Mouse (Mus musculus): Measurements from ENCODE around the gene Hddc3.
"Not testable (repeated sequence)": the region's sequence is repeated elsewhere in the genome, so short reads cannot be mapped to it uniquely, and the experiment has no call there.

The Hddc3 gene

GRCm38 (mm10) chr7:80369967-80370431 lies 27.1 kb downstream of the Hddc3 start:
- no peak for DNase-seq (ENCODE audit: low spot score in 2 of 2)

- peak; percentile 91 for DNase-seq (ENCODE audit: low spot score in 2 of 2)
Observed at GRCm38 (mm10) chr7:80370649-80371040, 27.7 kb downstream of the Hddc3 start.

- DNase-seq (ENCODE audit: low spot score in 2 of 2), result peak; percentile 86
Observed at GRCm38 (mm10) chr7:80371041-80371751, 28.3 kb downstream of the Hddc3 start, which contains the start of gene Man2a2. TSS of gene Man2a2 (minus strand) at chr7:80371375.

- no peak for DNase-seq (ENCODE audit: low spot score in 2 of 2)
Observed at GRCm38 (mm10) chr7:80372166-80372565, 29.3 kb downstream of the Hddc3 start.

GRCm38 (mm10) chr7:80372667-80373066 lies 29.8 kb downstream of the Hddc3 start:
- DNase-seq (ENCODE audit: low spot score in 2 of 2), result no peak

GRCm38 (mm10) chr7:80373352-80373751 lies 30.4 kb downstream of the Hddc3 start:
- no peak for DNase-seq (ENCODE audit: low spot score in 2 of 2)

- DNase-seq (ENCODE audit: low spot score in 2 of 2), result peak; percentile 64 to 67
Observed at GRCm38 (mm10) chr7:80373850-80374249, 30.9 kb downstream of the Hddc3 start.

GRCm38 (mm10) chr7:80374280-80374679 lies 31.4 kb downstream of the Hddc3 start:
- no peak for DNase-seq (ENCODE audit: low spot score in 2 of 2)

- DNase-seq (ENCODE audit: low spot score in 2 of 2), result no peak
Observed at GRCm38 (mm10) chr7:80374733-80375132, 31.8 kb downstream of the Hddc3 start.

GRCm38 (mm10) chr7:80375376-80376039 lies 32.6 kb downstream of the Hddc3 start:
- DNase-seq (ENCODE audit: low spot score in 2 of 2), result no peak

- DNase-seq (ENCODE audit: low spot score in 2 of 2), result no peak
Observed at GRCm38 (mm10) chr7:80376192-80376591, 33.3 kb downstream of the Hddc3 start.

- no peak for DNase-seq (ENCODE audit: low spot score in 2 of 2)
Observed at GRCm38 (mm10) chr7:80377471-80377870, 34.6 kb downstream of the Hddc3 start.

GRCm38 (mm10) chr7:80379531-80379930 lies 36.6 kb downstream of the Hddc3 start:
- DNase-seq (ENCODE audit: low spot score in 2 of 2), result no peak

- no peak for DNase-seq (ENCODE audit: low spot score in 2 of 2)
Observed at GRCm38 (mm10) chr7:80382919-80383318, 40.0 kb downstream of the Hddc3 start.

GRCm38 (mm10) chr7:80386235-80386930 lies 43.5 kb downstream of the Hddc3 start:
- peak; percentile 90 to 93 for DNase-seq (ENCODE audit: low spot score in 2 of 2)

- DNase-seq (ENCODE audit: low spot score in 2 of 2), result no peak
Observed at GRCm38 (mm10) chr7:80387033-80387632, 44.2 kb downstream of the Hddc3 start.

- DNase-seq (ENCODE audit: low spot score in 2 of 2), result peak; percentile 61 to 68
Observed at GRCm38 (mm10) chr7:80387633-80388543, 45.0 kb downstream of the Hddc3 start, which contains the start of gene Fes. TSS of gene Fes (minus strand) at chr7:80387946.

GRCm38 (mm10) chr7:80392119-80392518 lies 49.2 kb downstream of the Hddc3 start:
- DNase-seq (ENCODE audit: low spot score in 2 of 2), result no peak

- DNase-seq (ENCODE audit: low spot score in 2 of 2), result no peak
Observed at GRCm38 (mm10) chr7:80394600-80394999, 51.7 kb downstream of the Hddc3 start.

GRCm38 (mm10) chr7:80396427-80396826 lies 53.5 kb downstream of the Hddc3 start:
- not testable (repeated sequence) for DNase-seq (ENCODE audit: low spot score in 2 of 2)

- no peak for DNase-seq (ENCODE audit: low spot score in 2 of 2)
Observed at GRCm38 (mm10) chr7:80397986-80398385, 55.1 kb downstream of the Hddc3 start.
